Mouse (Mus musculus): ENCODE data around the gene Rnf220.

DNA sequence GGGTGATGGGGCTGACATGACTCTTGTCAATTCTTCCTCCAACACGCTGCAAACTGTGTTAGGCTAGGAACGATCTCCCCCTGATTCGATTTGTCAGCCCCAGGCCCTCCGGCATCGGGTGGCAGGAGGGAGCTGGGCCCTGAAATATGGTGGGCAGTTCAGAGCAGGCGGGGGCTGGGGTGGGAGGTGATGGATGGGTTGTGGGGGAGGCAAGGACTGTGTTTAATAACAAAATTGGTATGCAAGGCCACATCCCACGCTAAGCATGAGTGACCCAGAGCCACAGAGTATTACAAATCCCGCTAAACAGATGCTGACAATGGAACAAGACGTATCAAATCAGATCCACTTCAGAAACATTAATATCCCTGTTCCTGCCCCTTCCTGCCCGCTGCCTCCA is 196.9 kb downstream of the Rnf220 start:
- TF ChIP-seq POLR2A (IDR thresholded peaks at IDR 0.05; ENCODE audit: low read depth, low read length) (no peak), CTCF (IDR thresholded peaks at IDR 0.05; ENCODE audit: extremely low read depth, insufficient read depth, insufficient read length, insufficient replicate concordance) (no peak)
